Mouse (Mus musculus) liver, adult 2 months (tissue): ENCODE measurements around the gene Ext2.

Experiments
- CTCF ChIP-seq: fragments of 200-500 bp; IDR thresholded peaks from 2 replicates; pipeline ENCODE4 v1.5.1; 2011; ENCODE audit warnings: low read depth, low read length, control low read depth
- POLR2A ChIP-seq: fragments of 200-500 bp; IDR thresholded peaks from 2 replicates; pipeline ENCODE4 v1.6.1; 2011; ENCODE audit warnings: low read length, control low read depth; ENCODE audit not compliant: insufficient read depth; ENCODE audit errors: extremely low read depth

GRCm38 (mm10) chr2:93858845-93859244 is 36.5 kb upstream of the Ext2 start:
- no peak for TF ChIP-seq CTCF
- no peak for TF ChIP-seq POLR2A
